Mouse (Mus musculus) right cerebral cortex, adult 2 months (tissue): ENCODE measurements at regions not wholly inside any gene's neighbourhood (a gene's known extent, or its start where the extent isn't known, plus 50 kb on each side); places are given as distances from the start of the nearest gene placed in this dataset.

ENCODE experiments used
- DNase-seq, 2 experiments: peaks; one replicate each; pipeline ENCODE4 v3.0.0; 2021 to 2022; ENCODE audit warnings: low spot score in 2 of 2

DNA sequence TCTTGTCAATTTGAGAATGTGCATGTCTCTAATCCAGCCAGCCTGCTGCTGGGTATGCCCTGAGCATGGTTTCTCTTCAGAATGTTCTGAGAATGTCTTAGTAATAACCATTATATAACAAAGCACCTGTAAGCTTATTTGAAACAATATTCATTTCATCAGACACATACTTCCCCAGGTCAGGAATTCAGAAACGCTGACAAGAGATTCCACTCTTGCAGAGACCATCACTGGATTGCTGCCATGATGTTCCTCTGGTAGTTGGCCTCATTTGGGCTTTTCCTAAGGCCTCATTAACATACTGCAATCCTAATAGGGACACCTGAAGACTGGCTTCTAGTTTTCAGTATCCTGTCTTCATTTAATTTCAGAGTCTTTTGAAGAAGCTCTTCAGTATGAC is 642.5 kb upstream of the Adamts5 start:
- no peak for DNase-seq

DNA sequence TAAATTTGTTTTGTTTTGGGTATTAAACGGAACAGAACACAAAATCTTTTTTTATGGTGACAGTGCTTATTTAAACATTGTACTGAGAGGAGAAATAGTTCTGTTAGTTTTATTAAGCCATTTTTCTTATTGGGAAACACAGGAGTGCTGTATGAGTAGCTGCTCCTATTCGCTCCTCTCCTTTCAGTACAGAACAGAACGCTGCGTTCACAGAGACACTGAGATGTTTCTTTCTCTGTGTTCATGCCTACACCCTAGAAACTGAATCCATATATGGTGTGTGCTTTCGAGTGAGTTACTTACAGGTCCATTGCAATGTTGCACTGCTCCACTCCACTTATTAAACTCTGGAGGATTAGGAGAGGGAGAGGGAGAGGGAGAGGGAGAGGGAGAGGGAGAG is 634.9 kb upstream of the Adamts5 start:
- no peak for DNase-seq

DNA sequence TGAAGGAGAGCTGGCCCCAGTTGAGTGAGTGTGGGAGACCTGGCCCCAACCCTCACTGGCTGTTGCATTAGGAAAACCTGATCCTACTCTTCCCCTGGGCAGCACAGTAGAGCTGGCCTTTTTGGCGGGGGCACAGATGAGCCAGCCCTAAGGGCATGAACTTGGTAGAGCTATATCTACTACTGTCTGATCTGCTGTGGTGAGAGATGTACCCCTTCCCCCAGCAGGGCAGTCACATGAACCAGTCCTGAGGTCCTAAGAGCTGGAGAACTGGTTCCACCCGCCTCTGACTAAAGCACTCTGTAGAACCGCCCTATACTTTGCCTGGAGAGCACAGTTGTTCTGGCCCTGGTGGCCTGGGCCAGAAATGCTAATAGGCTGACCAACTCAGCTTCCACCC is 622.5 kb upstream of the Adamts5 start:
- DNase-seq: no peak

DNA sequence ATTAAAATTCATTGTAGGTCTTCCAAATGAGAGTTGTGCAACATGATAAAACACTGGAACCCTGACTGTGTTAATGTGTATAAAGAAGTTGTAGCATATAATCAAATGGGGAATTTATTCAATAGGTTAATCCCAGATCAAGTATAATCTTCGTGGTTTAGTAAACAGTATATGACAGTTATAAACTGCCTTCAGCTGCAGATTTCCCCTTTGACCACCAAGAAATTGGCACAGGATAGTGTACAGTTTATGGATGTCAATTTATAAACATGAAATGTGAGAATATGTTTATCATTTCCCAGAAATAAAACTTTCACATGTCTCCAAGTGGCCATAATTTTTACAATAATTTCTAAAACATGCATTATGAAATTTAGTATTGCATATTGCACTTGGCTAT is 615.3 kb upstream of the Adamts5 start:
- DNase-seq: no peak

DNA sequence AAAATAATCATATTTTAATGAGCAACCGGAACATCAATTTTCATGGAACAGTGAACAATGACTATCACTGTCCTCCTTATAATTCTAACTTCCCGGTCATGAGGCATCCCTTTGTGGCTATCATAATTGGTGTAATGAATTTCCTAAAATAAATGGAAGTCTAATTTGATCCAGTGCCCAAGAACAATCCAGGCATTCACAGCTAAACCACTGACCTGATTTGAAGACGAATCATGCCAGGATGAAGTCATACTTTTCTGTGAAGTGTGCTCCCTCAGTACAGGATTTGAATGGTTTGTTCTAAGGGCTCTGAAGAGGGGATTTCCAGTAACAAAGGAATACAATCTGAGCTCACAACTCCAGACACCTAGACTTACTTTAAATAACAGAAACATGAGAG is 614.5 kb upstream of the Adamts5 start:
- DNase-seq: no peak

DNA sequence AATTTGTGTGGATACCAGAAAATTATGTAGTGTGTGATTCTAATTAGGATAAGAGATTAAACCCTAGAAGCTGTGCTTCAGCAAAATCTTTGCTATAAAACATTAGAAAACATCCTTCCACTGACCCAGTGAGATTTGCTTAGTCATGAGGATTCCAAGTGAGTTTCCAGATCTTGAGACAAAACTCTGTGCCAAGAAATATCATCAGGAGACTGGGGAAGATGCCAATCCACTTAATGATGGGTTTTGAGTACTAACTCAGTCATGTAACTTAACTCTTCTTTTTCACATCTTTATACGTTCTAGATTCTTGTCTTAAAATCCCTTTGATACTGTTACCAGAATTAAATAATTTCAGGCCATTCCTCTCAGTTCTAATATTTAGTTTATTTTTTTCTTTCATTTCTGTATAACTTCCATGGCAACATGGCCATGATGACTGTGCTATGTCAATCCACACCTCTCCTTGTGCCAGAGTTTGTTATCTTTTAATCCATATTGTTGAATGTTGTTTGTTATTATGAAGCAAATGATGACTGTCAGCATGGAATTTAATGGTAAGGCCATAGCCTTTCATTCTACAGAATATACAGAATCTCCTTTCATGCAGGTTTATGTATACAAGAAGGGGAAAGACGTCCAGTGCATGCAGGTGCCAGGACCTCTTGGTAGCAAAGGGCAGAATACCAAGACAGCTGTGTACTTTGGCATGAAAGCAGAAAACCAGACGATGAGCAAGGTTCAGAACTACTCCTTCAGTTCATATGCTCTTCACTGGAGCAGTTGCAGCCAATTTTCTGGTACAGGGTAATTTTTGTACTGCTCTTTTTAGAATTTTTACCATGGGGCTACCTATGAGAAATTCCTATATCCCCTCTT is 599.7 kb upstream of the Adamts5 start:
- no peak for DNase-seq

DNA sequence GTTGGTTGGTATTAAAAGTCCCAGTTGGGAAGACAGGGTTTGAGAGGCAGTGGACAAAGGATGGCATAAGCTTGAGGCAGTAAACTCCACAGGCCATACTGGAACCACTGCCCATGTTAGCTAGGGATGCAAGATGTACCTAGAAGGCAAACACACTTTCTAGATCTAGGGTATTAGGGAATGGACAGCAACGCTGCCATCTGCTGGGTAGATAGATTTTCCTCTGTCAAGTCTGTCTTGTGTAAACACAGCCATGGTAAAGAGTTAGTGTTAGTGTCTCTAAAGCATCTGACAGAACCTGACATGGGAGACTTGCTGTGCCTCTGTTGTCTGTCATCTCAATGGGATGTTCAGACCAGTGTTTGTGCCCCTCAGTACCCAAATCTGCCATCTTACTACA is 573.5 kb upstream of the Adamts5 start:
- DNase-seq: peak in 1 of 2 experiments; percentile 5

DNA sequence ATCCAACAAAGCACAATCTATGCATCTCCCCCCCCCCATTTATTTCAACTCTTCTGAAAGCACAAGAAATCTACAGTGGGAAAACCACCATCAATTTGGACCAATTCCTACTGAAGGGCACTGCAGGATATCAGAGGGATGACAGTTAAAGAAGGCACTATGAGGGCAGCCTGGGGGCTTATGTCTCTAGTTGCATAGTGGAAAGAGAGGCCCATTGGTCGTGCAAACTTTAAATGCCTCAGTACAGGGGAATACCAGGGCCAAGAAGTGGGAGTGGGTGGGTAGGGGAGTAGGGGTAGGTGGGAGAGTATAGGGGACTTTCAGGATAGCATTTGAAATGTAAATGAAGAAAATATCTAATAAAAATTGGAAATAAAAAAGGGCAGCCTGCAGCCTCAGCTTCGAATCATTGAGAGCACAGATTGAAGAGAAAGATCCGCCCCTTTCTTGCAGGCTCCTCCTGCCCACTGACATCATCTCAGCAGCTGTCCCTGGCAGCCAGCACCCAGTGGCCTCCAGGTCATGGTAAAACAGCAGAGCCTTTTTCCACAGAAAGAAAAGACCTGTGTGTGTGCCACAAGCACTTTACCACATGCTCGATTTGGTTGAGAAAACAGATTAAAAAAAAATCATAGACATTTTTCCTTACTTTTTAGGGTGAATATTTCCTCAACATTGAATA is 571.6 kb upstream of the Adamts5 start:
- DNase-seq: peak in 1 of 2 experiments; percentile 2

DNA sequence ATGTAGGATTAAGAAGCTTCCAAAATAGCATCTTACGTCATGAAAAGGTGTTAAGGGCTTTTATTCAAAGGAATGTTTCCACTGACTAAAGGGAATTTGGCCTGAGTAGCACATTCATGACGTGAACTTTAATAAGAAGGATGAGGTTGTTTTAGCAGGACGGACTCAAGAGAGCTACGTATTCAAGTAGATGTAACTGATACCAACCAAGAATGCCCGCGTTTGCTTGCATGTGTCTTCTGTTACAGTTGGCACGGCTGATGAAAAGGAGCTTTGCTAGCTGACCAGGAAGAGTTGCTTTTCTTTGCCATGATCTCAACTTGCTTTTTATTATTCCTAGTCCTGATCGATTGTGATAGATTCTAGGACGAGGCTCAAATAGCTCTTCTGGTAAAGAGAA is 559.4 kb upstream of the Adamts5 start:
- no peak for DNase-seq

DNA sequence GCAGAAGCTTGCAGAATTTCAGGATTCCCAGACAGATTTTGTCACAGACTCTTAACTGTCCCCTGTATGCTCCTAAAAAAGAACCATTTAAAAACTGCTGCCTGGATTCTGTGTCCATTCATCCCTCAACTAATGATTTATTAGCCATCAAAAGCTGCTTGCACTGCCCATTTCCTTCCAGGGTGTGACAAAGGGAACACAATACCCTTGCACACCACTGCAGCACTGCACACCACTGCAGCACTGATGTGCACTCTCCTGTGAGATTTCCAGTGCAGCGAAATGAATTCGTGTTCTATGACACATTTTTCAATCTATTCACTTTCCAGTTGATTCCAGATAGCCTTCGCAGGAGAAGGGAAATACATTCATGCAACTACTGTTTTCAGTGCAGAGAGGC is 555.0 kb upstream of the Adamts5 start:
- no peak for DNase-seq

DNA sequence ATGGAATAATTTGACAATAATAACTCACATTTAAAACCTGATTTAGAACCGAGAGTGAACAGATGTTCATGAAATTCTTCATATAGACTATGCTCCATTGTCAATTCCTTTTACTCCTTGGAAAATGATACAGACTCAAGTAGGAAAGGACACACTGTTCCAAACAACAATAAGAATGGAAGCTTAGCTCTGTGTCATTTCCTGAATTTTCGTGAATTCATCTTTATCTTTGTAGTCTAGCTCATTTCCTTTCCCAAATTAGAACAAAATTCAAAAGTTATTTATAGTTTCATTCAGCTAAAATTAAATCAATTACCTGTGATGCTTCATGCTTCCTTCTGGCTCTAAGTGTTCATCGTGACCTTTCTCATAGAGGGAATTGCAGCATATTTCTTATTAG is 553.2 kb upstream of the Adamts5 start:
- DNase-seq: no peak

DNA sequence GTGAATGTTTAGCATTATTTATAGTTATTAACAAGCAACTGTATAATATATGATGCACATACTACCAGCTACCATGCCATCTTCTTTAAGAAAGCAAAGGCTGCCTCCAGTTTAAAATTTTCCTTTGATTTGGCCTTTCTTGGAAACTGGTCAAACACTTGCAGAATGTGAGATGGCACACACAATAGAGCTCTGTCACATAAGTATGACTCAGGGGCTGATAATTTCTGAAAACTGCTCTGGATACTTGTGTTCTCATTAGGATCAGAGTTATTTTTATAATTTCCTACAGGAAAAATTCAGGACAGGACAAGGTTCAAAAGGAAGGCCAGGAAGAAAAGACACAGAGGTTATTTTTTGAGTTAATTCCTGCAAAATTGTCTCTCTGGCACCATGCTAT is 552.4 kb upstream of the Adamts5 start:
- no peak for DNase-seq

DNA sequence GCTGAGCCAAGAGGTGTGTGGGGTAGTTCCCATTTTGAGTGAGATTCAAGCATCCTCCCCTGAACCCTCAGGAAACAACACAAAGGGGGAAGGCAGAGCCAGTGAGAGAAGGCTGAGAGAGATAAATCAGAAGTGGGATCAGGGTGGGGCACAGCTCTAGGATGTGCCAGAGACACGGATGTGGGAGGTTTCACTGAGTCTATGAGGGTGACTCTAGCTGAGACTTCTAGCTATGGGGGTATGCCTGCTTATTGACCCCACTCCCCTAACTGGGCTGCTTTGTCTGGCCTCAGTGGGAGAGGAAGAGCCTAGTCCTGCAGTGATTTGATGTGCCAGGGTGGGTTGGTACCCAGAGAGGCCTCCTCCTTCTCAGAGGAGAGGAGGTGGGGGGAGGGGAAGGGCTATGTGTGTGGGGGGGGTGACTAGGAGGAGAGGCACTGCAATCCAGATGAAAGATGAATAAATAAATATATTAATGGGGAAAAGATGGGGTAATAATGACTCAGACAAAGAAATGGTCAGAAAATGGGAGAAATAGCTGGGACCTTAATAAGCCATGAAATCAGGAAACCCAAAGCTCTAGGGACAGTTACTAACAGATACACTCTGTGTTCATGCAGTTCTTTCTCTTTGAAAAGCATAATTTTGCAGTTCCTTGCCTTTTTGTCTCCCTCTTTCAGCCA is 547.0 kb upstream of the Adamts5 start:
- no peak for DNase-seq

DNA sequence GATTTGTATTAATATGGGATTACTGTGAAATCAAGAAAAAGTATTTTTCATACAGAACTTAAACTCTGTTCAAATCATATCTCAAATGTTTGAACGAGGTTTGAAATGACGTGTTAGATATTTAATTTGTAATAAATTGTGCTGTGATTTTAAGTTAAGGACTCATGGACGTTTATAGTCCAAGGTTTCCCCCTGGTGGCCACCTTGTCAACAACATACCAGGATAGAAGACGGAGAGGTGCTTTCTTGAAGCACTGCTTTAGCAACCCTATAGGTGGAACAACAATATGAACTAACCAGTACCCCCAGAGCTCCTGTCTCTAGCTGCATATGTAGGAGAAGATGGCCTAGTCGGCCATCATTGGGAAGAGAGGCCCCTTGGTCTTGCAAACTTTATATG is 517.8 kb upstream of the Adamts5 start:
- DNase-seq: peak; percentile 76 to 78

DNA sequence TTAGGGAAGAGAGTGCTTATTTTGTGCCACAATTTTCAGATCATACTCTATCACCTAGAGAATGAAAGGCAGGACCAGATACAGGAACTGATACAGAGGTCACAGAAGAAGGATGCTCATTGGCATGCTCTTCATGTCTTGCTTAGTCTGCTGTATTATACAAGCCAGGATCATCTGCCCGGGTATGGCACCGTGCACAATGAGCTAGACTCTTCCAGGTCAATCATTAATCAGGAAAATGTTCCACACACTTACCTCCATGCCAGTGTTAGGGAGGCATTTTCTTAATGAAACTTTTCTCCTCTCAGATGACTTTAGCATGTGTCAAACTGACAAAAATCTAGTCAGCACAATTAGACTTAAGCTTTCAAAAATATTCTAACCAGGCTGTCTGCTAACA is 502.7 kb upstream of the Adamts5 start:
- DNase-seq: no peak

DNA sequence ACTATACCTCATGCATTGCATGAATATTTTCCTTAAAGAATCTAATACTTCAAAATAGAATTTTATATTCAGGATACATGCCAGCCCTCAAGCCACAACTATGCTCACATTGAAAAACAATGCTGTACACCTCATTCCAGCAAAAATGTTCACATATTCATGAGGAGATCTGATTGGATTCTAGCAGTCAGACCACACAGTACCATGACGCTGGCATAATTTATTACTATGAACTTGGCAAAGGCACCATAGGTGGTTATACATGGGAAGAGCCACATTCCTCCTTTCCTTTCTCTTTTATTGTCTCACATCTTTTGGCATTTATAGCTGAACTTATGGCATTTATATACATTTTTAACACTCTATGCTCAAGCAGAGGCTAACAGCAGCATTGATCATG is 499.8 kb upstream of the Adamts5 start:
- DNase-seq: no peak

DNA sequence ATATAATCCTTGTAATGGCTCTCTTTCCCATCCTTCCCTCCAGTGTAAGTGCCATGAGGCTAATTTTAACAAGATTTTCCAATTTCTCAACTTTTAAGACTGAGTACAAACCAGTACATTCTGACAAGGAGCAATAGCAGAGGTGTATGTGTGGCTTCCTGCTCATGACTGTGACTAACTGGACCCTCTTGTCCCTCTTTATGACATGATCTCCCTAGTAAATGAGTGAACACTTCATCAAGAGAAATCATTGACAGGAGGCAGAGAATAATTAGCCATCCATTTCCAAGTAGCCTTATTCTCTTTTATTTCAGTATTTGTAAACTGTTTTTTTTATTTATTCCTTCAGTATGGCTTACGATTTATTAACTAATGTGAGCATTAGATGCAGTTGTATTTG is 497.7 kb upstream of the Adamts5 start:
- no peak for DNase-seq

DNA sequence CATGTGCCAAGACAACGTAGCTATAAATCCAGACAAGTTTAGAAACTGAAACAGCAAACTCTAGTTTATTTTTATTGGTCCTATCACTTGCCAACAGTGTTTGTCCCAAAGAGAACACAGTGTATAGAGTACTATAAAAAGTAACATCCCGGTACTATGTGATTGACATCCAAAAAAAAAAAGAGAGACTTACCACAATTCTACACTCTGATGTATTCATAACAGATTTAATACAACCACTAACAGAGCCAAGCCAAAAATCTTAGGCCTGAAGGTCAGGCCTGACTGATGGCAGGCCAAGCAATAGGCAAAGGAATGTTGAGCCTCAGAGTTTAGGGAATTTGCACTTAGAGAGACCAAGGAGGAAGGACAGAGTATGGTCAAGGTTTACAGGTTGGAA is 495.9 kb upstream of the Adamts5 start:
- no peak for DNase-seq

DNA sequence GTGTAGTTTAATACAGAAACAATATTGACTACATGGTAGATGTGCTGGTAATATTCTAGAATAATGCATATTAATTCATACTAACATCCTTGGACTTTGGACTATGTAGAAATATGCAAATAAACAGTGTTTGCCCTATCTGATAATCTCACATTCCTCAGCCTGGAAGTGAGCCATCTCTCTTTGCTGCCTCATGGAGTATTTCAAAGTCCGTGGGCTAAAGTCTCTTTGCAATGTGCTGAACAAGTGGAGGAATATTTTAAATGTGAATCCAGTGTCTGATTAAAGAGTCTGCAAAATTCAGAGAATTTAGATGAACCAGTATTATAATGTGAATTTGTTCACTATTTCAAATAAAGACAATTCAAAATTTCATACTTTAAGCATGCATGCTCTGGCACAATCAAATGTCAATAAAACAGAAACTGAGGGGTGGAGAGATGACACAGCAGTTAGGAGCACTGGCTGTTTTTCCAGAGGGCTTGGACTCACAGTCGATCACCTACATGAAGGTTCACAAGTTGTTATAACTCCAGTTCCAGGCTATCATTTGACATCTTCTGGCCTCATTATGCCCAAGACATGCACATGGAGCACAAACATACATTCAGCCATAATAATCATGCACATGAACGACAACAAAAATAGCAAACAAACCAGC is 487.6 kb upstream of the Adamts5 start:
- DNase-seq: peak; percentile 8 to 13

DNA sequence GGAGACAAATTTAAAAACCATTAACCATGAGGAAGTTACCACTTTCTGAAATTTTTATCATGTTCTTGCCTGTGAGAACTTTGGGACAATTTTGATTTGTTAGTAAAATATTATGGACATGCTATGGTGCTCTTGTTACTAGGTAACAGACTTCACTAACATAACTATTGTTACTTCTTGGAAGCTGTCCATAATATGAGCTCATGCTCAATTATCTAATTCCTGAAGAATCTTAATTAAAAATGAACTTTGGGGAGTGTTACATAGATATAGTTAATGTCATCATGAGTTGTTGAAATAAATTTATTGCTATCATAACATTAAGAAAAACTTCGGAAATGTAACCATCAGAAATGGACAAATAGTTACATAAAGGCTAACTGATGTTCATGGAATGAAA is 486.5 kb upstream of the Adamts5 start:
- no peak for DNase-seq

DNA sequence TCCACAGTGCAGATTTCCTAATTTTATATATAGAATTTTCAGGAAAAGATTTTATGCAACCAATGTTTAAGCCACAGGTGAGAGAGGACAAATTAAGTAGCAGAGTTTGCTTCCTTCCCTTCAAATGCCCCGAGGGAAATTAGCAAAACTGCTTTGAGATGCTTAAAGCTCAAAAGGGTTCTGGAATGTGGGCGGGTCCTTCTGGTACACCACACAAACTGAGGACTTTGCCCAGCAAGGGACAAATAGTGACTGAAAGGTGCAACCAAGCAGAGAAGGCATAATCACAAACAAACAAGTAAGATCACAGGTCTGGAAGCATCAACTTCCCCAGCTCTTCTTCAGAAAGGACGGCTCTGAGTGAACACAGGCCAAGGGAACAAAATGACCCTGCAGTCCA is 476.4 kb upstream of the Adamts5 start:
- no peak for DNase-seq

DNA sequence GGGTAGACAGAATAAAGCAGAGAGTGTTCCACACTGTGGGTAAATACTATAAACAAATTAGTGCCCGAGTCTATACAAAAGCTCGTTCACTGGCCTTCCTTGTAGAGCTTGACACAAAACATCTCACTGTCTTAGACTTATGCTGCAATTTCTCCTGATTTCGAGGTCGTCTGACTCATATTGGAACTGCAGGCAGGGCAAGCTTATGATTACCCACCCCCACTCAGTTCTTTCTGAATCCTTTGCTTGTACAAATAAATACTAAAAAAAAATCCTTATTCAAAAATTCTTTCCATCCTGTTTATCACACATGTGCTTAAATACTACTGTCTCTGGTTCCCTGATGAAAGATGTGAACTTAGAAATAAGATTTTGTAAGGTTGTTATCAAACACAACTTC is 470.0 kb upstream of the Adamts5 start:
- no peak for DNase-seq
